Mouse (Mus musculus) heart, postnatal 0 days (tissue): Measurements from ENCODE around the gene Kcnn1.

ENCODE experiments used
- CTCF ChIP-seq: IDR thresholded peaks from 2 replicates; pipeline ENCODE4 v1.5.1; 2016; ENCODE audit warnings: antibody characterized with exemption, control low read depth, low read depth
- EP300 ChIP-seq: IDR thresholded peaks from 2 replicates; pipeline ENCODE4 v1.6.1; 2016; ENCODE audit warnings: antibody characterized with exemption, low read depth

DNA sequence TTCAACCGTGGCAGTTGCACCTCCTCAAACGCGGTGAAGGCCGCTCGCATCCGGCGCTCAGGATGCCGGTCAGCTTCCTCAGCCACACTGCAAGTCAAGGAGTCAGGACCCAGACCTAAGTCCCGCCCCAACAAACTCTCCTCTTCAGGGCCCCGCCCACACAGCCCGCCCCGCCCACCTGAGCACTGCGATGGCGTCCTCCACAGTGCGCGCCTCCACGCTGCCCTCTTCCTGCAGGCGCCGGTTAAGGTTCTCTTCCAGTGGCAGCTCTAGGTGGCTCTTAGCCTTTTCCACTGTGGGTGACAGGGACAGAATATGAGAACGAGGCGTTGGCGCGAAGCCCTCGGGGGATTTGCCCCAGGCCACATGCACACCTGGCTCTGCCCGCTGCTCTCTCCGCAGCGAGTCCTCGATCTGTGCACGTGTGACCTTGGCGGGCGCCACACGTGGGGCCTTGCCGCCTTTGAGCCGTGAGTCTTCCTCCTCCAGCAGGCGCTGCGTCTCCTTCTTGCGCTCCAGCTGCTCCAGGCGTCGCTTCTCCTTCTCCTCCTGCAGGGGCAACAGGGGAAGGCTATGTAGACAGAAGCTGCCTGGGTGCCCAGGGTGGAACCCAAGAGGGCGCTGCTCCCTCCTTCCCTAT, 5.6 kb upstream of the Kcnn1 start:
- no peak for TF ChIP-seq CTCF
- no peak for TF ChIP-seq EP300
